Mouse (Mus musculus) spleen, adult 2 months (tissue): ENCODE measurements around the gene B3galt2.

Experiments used
- CTCF ChIP-seq: fragments of 200-500 bp; IDR thresholded peaks from 2 replicates; pipeline ENCODE4 v1.5.1; 2011; ENCODE audit warnings: mild to moderate bottlenecking, inconsistent platforms; ENCODE audit not compliant: insufficient read depth, insufficient read length, insufficient replicate concordance; ENCODE audit errors: extremely low read depth
- POLR2A ChIP-seq: fragments of 200-500 bp; IDR thresholded peaks from 2 replicates; pipeline ENCODE4 v1.6.1; 2011; ENCODE audit warnings: low read depth, low read length, inconsistent platforms

GRCm38 (mm10) chr1:143646219-143646618 lies 5.8 kb downstream of the B3galt2 start:
- TF ChIP-seq CTCF (no peak), POLR2A (no peak)
